Mouse (Mus musculus) neural tube, embryonic 14.5 days (tissue): ENCODE data around the gene Gpr18. TPM values are rescaled to one million over a fixed set of nuclear protein-coding genes. Genes with fewer than 3 reads are reported as not detected.

ENCODE experiments used
- ATAC-seq: fragments of 200-750 bp; cut with Nextera tagmentation; 2 replicates; pipeline ENCODE4 v1.8.0; 2017; ENCODE audit warnings: low read depth, mild to moderate bottlenecking, moderate TSS enrichment, moderate library complexity
- H3K27ac ChIP-seq: fragments of 300-500 bp; sonication (generic); 2 replicates; pipeline ENCODE4 v1.5.1; 2014; ENCODE audit warnings: low read depth, mild to moderate bottlenecking, control low read depth, low read length, moderate library complexity, mixed read lengths
- H3K27me3 ChIP-seq: fragments of 300-500 bp; sonication (generic); 2 replicates; pipeline ENCODE4 v1.6.1; 2014; ENCODE audit warnings: low read length; ENCODE audit not compliant: control insufficient read depth, insufficient read depth
- H3K36me3 ChIP-seq: fragments of 300-500 bp; sonication (generic); 2 replicates; pipeline ENCODE4 v1.6.1; 2014; ENCODE audit warnings: low read length, mixed read lengths; ENCODE audit not compliant: control insufficient read depth, insufficient read depth
- H3K4me1 ChIP-seq: fragments of 300-500 bp; sonication (generic); 2 replicates; pipeline ENCODE4 v1.6.1; 2014; ENCODE audit warnings: low read length; ENCODE audit not compliant: control insufficient read depth, insufficient read depth
- H3K4me2 ChIP-seq: fragments of 300-500 bp; sonication (generic); 2 replicates; pipeline ENCODE4 v1.6.1; 2014; ENCODE audit warnings: mild to moderate bottlenecking, low read depth, low read length, control low read depth
- H3K4me3 ChIP-seq: fragments of 300-500 bp; sonication (generic); 2 replicates; pipeline ENCODE4 v1.5.1; 2014; ENCODE audit warnings: low read depth, low read length, control low read depth, mixed read lengths
- H3K9ac ChIP-seq: fragments of 300-500 bp; sonication (generic); replicated peaks from 2 replicates; pipeline ENCODE4 v1.6.1; 2014; ENCODE audit warnings: low read depth, mild to moderate bottlenecking, control low read depth, low read length, mixed read lengths
- H3K9me3 ChIP-seq: fragments of 300-500 bp; sonication (generic); 2 replicates; pipeline ENCODE4 v1.6.1; 2016; ENCODE audit warnings: low read length; ENCODE audit not compliant: control insufficient read depth
- WGBS: fragments of 180-500 bp; shearing (Covaris S2); extraction: QIAGEN DNeasy Blood & Tissue Kit; methylation state at CpG from one replicate; pipeline ENCODE4 v1.1.7; 2014; 5-methylcytosine and 5-hydroxymethylcytosine counted together
- polyA plus RNA-seq: library from polyadenylated mRNA; unstranded; fragments of >200 nt; fragmentation: Nextera tagmentation; extraction: Ambion mirVana; gene quantifications from 2 replicates; pipeline ENCODE4 v1.2.1, GENCODE M21; 2014

The Gpr18 gene
- polyA plus RNA-seq, 1 experiment from 2014 or later, result 0.54 TPM

DNA sequence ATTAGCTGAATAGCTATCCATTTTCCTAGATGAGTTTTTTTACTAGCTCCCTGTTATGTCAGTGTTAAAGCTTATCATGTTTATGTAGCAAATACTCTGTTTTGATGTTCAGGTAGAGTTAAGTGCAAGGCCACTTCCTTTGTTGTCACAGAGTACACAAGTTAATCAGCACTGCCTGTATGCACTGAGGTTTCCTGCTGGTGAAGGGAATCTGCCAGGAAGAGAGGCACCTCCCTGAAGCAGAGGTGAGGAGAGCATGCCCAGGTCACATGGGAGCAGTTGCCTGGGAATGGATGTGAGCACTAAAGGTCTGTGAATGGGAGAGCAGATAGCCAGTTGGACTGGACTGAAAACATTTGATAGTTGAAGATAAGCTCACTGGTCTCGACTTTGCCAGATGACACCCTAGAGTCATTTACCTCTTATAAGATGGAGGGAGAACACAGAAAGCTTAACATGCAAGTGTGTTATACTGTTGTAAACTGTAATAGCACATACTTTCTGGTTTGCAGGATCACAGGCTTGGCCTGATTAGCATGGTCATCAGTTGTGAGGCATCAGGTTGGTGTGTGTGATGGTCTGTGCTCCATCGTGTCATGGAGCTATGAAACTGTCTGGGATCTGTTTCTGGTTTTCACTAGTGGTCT, 35.9 kb upstream of the Gpr18 start:
- Histone ChIP-seq H3K4me1 (no peaks in the 10 kb centered on the region), H3K36me3 (no peaks in the 10 kb centered on the region), H3K4me2 (no peak overlapping the region), H3K4me3 (no peak overlapping the region), H3K9ac (no peak overlapping the region), H3K27ac (no peak overlapping the region), H3K9me3 (no peaks in the 10 kb centered on the region), H3K27me3 (no peaks in the 10 kb centered on the region)
- no peak for ATAC-seq
- WGBS, result 93% methylated on average over 2 of the region's 2 CpGs

GRCm38 (mm10) chr14:121949897-121950296, 34.3 kb upstream of the Gpr18 start:
- Histone ChIP-seq H3K27ac (no peak overlapping the region), H3K9me3 (no peaks in the 10 kb centered on the region), H3K27me3 (no peaks in the 10 kb centered on the region), H3K4me3 (no peak overlapping the region), H3K4me2 (no peak overlapping the region), H3K36me3 (no peaks in the 10 kb centered on the region), H3K9ac (no peak overlapping the region), H3K4me1 (no peaks in the 10 kb centered on the region)
- 95% methylated on average over 5 of the region's 5 CpGs for WGBS
- no peak for ATAC-seq

GRCm38 (mm10) chr14:121949436-121949835, 33.9 kb upstream of the Gpr18 start:
- ATAC-seq, result no peak
- Histone ChIP-seq H3K4me3 (no peak overlapping the region), H3K27me3 (no peaks in the 10 kb centered on the region), H3K9ac (no peak overlapping the region), H3K27ac (no peak overlapping the region), H3K9me3 (no peaks in the 10 kb centered on the region), H3K36me3 (no peaks in the 10 kb centered on the region), H3K4me1 (no peaks in the 10 kb centered on the region), H3K4me2 (no peak overlapping the region)
- 97% methylated on average over 3 of the region's 3 CpGs for WGBS

GRCm38 (mm10) chr14:121947966-121948365, 32.4 kb upstream of the Gpr18 start:
- WGBS, result 87% methylated on average over 3 of the region's 3 CpGs
- H3K4me3 ChIP-seq, result no peak overlapping the region
- H3K36me3 ChIP-seq, result no peaks in the 10 kb centered on the region
- H3K4me2 ChIP-seq, result no peak overlapping the region
- ATAC-seq, result no peak
- H3K4me1 ChIP-seq, result no peaks in the 10 kb centered on the region
- no peaks in the 10 kb centered on the region for H3K27me3 ChIP-seq
- no peak overlapping the region for H3K27ac ChIP-seq
- H3K9me3 ChIP-seq, result no peaks in the 10 kb centered on the region
- H3K9ac ChIP-seq, result no peak overlapping the region

GRCm38 (mm10) chr14:121947201-121947760, 31.7 kb upstream of the Gpr18 start:
- WGBS, result 69% methylated on average over 8 of the region's 8 CpGs
- Histone ChIP-seq H3K4me3 (no peak overlapping the region), H3K9ac (no peak overlapping the region), H3K4me1 (no peaks in the 10 kb centered on the region), H3K27ac (no peak overlapping the region), H3K27me3 (no peaks in the 10 kb centered on the region), H3K4me2 (no peak overlapping the region), H3K36me3 (no peaks in the 10 kb centered on the region), H3K9me3 (no peaks in the 10 kb centered on the region)
- no peak for ATAC-seq

DNA sequence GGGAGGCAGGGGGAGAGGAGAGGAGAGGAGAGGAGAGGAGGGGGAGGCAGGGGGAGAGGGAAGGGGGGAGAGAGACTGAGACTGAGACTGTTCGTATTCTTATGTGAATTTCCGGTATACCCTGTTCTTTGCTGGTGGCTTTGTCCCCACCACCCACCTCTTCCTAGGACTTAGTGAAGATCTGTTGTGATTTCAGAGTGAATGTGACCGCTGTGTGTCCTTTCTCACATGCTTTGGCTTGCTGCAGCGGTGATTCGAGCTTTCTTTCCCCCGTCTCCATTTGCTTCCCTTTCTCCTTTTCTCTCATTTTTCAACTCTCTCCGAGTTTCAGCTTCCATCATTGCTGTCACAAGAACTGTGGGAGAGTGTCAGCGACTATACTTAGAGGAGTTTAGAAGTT, 31.1 kb upstream of the Gpr18 start:
- Histone ChIP-seq H3K4me3 (no peak overlapping the region), H3K9ac (no peak overlapping the region), H3K4me1 (no peaks in the 10 kb centered on the region), H3K4me2 (no peak overlapping the region), H3K27ac (no peak overlapping the region), H3K9me3 (no peaks in the 10 kb centered on the region), H3K27me3 (no peaks in the 10 kb centered on the region), H3K36me3 (no peaks in the 10 kb centered on the region)
- whole genome bisulfite sequencing, result 87% methylated on average over 8 of the region's 8 CpGs
- no peak for ATAC-seq

DNA sequence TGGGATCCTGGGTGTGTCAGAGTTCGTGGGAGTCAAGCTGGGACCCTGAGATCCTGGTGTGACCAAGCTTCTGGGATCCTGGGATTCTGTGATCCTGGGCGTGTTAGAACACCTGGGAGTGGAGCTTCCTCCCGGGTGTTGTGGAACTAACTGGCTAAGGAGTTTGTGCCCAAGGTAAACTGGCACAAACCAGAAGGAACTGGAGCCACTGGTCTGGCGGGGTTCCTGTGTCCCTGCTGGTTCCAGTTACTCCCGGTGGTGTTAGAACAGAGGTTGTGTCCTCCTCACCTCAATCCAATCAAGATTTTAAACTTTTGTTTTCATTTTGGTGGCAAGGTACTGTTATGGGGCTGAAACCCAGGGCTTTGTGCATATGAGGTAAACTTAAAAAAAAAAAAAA, 30.6 kb upstream of the Gpr18 start:
- no peak overlapping the region for H3K4me2 ChIP-seq
- H3K4me3 ChIP-seq, result no peak overlapping the region
- H3K9me3 ChIP-seq, result no peaks in the 10 kb centered on the region
- no peaks in the 10 kb centered on the region for H3K27me3 ChIP-seq
- no peaks in the 10 kb centered on the region for H3K4me1 ChIP-seq
- H3K9ac ChIP-seq, result no peak overlapping the region
- no peak overlapping the region for H3K27ac ChIP-seq
- no peak for ATAC-seq
- 86% methylated on average over 5 of the region's 5 CpGs for WGBS
- H3K36me3 ChIP-seq, result no peaks in the 10 kb centered on the region

DNA sequence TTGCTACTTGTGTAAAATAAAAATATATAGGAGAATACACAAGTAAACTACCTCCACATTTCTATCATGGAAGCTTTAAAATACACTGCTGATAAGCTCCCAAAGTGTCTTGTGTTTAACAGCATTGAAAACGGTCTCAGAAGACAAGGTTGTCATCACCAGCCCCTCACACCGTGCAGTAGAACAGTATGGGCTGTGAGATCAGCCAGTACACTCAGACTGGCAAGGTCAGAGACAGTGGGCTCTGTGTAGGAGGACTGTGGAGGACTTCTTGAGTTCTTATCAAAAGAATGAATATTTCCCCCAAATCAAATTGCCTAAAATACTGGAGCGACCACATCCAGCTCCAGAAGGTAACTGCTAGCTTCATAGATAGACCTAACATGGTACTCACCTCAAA, 24.0 kb upstream of the Gpr18 start:
- H3K27me3 ChIP-seq, result no peaks in the 10 kb centered on the region
- no peak overlapping the region for H3K4me2 ChIP-seq
- H3K36me3 ChIP-seq, result no peaks in the 10 kb centered on the region
- 95% methylated on average over 3 of the region's 3 CpGs for WGBS
- H3K27ac ChIP-seq, result no peak overlapping the region
- no peaks in the 10 kb centered on the region for H3K4me1 ChIP-seq
- no peak for ATAC-seq
- no peak overlapping the region for H3K4me3 ChIP-seq
- H3K9ac ChIP-seq, result no peak overlapping the region
- no peaks in the 10 kb centered on the region for H3K9me3 ChIP-seq

DNA sequence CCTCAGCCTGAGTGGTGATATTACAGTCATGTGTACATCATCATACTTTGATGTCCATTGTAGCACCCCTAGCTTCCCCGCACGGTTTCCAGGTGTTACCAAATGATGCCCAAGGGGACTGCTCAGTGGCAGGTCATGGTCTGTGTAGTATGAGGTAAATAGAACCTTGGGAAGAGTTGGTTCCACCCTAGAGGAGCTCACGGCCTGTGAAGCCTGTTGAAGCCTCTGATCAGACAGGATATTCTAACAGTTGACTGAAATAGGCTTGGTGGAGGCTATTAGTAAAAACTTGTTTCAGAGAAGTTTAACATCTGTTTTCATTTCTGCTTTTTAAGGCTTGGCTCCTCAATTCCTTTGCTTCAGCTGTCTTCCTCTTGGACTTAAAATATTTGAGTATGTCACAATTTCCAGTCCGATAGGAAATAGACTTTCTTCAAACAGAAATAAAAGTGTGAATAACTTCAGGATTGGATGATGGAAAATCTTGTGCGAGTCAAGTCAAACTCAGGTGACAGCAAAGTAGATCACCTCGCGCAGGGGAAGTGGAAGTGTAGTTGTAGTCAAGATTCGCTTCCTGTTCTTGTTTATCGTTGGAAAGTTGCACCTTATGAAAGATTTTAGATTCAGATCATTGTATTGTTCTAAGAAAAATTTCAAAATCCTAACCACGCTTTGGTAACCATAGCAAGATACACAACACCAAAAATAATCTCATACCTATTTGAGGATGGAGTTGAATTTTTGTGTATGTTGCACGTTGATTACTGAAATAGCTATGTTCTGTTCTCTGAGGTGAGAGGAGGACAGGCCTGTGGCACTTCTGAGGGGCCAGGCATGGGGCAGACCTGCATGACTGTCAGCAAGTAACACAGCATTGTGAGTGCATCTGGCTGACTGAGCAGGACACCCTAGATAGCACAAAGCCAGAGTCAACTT, 22.9 kb upstream of the Gpr18 start:
- Histone ChIP-seq H3K9me3 (no peaks in the 10 kb centered on the region), H3K27me3 (no peaks in the 10 kb centered on the region), H3K36me3 (no peaks in the 10 kb centered on the region), H3K4me1 (no peaks in the 10 kb centered on the region), H3K27ac (no peak overlapping the region), H3K4me2 (no peak overlapping the region), H3K4me3 (no peak overlapping the region), H3K9ac (no peak overlapping the region)
- WGBS, result 96% methylated on average over 11 of the region's 11 CpGs
- no peak for ATAC-seq
